Mouse (Mus musculus) CD4-positive naive resting alpha-beta T cell, adult 76 days (primary cell): ENCODE data around the gene Tex2. TPM values are rescaled to one million over a fixed set of nuclear protein-coding genes. Genes with fewer than 3 reads are reported as not detected.

ENCODE experiments used
- total RNA-seq: library from RNA; stranded (reverse); gene quantifications from one replicate; pipeline ENCODE4 v1.2.4, GENCODE M21; 2023

Gene Tex2
- 44.3 TPM for total RNA-seq

DNA sequence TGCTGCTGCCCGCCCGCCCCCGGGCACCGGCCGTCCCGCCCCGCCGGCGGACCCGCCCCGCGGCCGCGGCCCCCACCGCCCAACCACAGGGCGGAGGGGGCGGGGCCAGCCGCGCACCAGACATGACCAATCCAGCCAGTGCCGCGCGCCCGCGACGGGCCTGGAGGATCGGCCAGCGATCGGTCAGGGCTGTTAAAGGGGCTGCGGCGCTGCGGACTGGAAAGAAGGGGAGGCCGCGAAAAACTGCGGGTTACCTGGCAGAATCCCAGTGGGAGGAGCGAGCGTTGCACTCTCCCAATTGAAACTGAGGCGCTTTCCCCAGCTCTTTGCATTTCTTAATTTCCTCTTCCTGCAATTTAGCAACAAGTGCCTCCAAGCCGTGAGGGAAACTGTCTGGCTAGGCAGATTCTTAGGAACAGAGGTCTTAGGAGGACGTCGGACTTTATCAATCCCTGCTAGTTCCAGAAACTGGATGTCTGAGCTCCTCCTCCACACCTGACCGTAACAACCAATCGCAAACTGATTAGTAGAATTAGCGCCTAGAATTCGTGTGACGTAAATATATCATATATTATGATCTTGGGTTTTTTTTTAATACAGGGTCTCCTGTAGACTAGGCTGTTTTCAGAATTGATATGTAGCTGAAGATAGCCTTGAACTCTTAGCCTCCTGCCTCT, at the start of gene Tex2:
Gene Tex2, minus strand, starts transcription at position 463 of the 677 bp plus-strand sequence.

DNA sequence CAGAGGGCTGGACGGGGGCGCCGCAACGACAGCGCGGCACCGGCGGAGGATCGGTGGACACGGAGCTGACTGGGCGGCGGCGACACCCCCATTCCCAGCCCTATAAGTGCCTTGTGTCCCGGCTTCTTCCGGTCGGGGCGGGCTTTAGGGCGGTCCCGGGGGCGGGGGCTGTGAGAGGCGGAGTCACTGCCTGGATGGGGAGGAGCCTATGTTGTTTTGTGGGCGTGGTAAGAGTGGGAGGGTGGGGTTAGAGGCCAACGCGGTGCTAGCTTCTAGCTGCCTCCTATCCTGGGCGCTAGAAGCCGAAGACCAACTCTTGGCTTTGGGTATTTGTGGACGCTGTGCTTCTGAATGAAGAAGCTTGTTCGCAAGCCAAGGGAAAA, 125.5 kb downstream of the Tex2 start, which contains the start of gene Ern1:
Gene Ern1, minus strand, starts transcription at position 120 of the 383 bp plus-strand sequence.

Other genes starting within 250 kb of the Tex2 start
- gene Prr29, start 248.0 kb downstream of the Tex2 start, total RNA-seq = not detected
- gene Icam2, start 225.3 kb downstream of the Tex2 start, total RNA-seq = 64.7 TPM
- gene Ern1, start 125.6 kb downstream of the Tex2 start, total RNA-seq = 19.5 TPM
- gene Pecam1, start 137.2 kb upstream of the Tex2 start, total RNA-seq = 217 TPM
- 8.6 TPM for gene Milr1, start 137.8 kb upstream of the Tex2 start, total RNA-seq
- gene Polg2, start 166.1 kb upstream of the Tex2 start, total RNA-seq = 78.0 TPM
- 2,875 TPM for gene Ddx5, start 175.8 kb upstream of the Tex2 start, total RNA-seq
- gene Cep95, start 175.8 kb upstream of the Tex2 start, total RNA-seq = 29.2 TPM